Mouse (Mus musculus): ENCODE measurements around the gene Abcg5.

DNA sequence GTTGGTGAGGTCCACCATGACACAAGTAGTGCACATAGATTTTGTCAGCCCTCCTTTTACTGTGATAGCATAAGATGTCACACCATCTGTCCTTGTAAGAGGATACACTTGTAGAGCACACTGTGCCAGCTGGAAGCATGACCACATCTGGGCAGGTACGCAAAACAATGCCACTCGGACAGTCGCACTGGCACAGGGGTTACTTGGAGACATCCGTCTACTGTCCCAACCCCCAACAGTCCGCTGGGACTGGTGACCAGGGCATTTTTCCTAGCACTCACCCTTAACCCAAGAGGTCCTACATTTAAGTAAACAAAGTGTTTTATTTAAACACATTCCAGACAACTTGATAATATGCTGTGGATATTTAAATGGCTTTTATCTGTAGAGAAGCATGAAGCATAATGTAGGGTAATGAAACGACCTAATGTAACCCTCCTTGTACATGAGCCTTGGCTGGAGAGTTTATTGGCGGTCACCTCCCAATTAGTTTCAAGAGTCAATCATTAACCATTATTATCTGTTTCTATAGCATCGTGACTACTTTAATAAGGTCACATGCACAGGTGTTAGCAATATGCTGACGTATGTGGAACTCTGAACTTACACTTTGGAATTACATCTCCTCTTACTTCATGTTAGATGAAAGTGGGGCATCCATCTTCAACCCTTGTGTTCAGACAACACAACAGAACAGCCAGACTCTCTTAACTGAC, 32.4 kb downstream of the Abcg5 start:
- TF ChIP-seq CHD2 (IDR thresholded peaks at IDR 0.05; ENCODE audit: low read depth, low read length) (no peak), MAFK (IDR thresholded peaks at IDR 0.05; ENCODE audit: insufficient read depth, low read depth, low read length) (no peak)

Data from ES-E14 (cell line).